Mouse (Mus musculus) ES-E14 (cell line): ENCODE measurements around the gene 1110051M20Rik. TPM values are rescaled to one million over a fixed set of nuclear protein-coding genes. Genes with fewer than 3 reads are reported as not detected.

ENCODE experiments used
- DNase-seq: peaks from one replicate; pipeline ENCODE4 v3.0.0-alpha.2; 2013; ENCODE audit warnings: low read depth, low spot score
- H3K27ac ChIP-seq: 2 replicates; pipeline ENCODE4 v1.5.1; 2012; ENCODE audit warnings: low read depth, mild to moderate bottlenecking, low read length, moderate library complexity, mixed read lengths; ENCODE audit not compliant: poor library complexity, insufficient read depth, severe bottlenecking
- H3K36me3 ChIP-seq: 2 replicates; pipeline ENCODE4 v1.6.1; 2012; ENCODE audit warnings: mild to moderate bottlenecking, low read length, moderate library complexity, mixed read lengths; ENCODE audit not compliant: control insufficient read depth, poor library complexity, insufficient read depth, severe bottlenecking
- H3K4me1 ChIP-seq, 2 experiments: fragments of 150-350 bp in 1 of 2; sonication (generic) in 1 of 2; 2 replicates each; pipeline ENCODE4 v1.6.1; 2012; ENCODE audit warnings: low read length in 2 of 2, mild to moderate bottlenecking in 1 of 2, mixed read lengths in 1 of 2; ENCODE audit not compliant: control insufficient read depth in 2 of 2, insufficient read depth in 2 of 2, poor library complexity in 1 of 2
- H3K4me3 ChIP-seq, 2 experiments: fragments of 150-350 bp in 1 of 2; sonication (generic) in 1 of 2; 2 replicates each; pipeline ENCODE4 v1.5.1; 2012; ENCODE audit warnings: low read length in 2 of 2, low read depth in 1 of 2, mild to moderate bottlenecking in 1 of 2, mixed read lengths in 1 of 2; ENCODE audit not compliant: insufficient read depth in 1 of 2, poor library complexity in 1 of 2, severe bottlenecking in 1 of 2
- H3K9ac ChIP-seq: 2 replicates; pipeline ENCODE4 v1.6.1; 2012; ENCODE audit warnings: low read depth, mild to moderate bottlenecking, low read length, mixed read lengths; ENCODE audit not compliant: poor library complexity, insufficient read depth, severe bottlenecking
- H3K9me3 ChIP-seq: fragments of 150-350 bp; sonication (generic); 2 replicates; pipeline ENCODE4 v1.6.1; 2012; ENCODE audit warnings: low read depth, mild to moderate bottlenecking, low read length; ENCODE audit not compliant: control insufficient read depth, insufficient read depth
- CHD2 ChIP-seq: IDR thresholded peaks from 2 replicates; pipeline ENCODE4 v1.6.1; 2014; ENCODE audit warnings: mild to moderate bottlenecking, low read depth, low read length, inconsistent platforms
- HCFC1 ChIP-seq: IDR thresholded peaks from 2 replicates; pipeline ENCODE4 v1.6.1; 2012; ENCODE audit warnings: low read length, inconsistent platforms, borderline replicate concordance; ENCODE audit not compliant: insufficient read depth
- MAFK ChIP-seq: IDR thresholded peaks from 2 replicates; pipeline ENCODE4 v1.6.1; 2014; ENCODE audit warnings: mild to moderate bottlenecking, low read depth, low read length, inconsistent platforms; ENCODE audit not compliant: insufficient read depth
- ZC3H11A ChIP-seq: IDR thresholded peaks from 2 replicates; pipeline ENCODE4 v1.6.1; 2012; ENCODE audit warnings: low read depth, mild to moderate bottlenecking, inconsistent platforms, low read length, borderline replicate concordance
- ZNF384 ChIP-seq: IDR thresholded peaks from 2 replicates; pipeline ENCODE4 v1.6.1; 2012; ENCODE audit warnings: low read depth, low read length, inconsistent platforms
- in situ Hi-C, 2 experiments: fragments of 600-800 bp; cut with MboI; formaldehyde crosslinking; loops; one replicate each; pipeline ENCODE4 v1.15.1; 2025; ENCODE audit warnings: low sequenced_read_pairs in 2 of 2, inconsistent platforms in 1 of 2; ENCODE audit not compliant: unreplicated experiment in 2 of 2
- total RNA-seq: library from RNA; depleted of rRNA; stranded (reverse); fragments of 300-350 nt; gene quantifications from 2 replicates; pipeline ENCODE4 v1.2.3, GENCODE M21; 2012

Gene 1110051M20Rik
- total RNA-seq, 1 experiment = 12.4 TPM

DNA sequence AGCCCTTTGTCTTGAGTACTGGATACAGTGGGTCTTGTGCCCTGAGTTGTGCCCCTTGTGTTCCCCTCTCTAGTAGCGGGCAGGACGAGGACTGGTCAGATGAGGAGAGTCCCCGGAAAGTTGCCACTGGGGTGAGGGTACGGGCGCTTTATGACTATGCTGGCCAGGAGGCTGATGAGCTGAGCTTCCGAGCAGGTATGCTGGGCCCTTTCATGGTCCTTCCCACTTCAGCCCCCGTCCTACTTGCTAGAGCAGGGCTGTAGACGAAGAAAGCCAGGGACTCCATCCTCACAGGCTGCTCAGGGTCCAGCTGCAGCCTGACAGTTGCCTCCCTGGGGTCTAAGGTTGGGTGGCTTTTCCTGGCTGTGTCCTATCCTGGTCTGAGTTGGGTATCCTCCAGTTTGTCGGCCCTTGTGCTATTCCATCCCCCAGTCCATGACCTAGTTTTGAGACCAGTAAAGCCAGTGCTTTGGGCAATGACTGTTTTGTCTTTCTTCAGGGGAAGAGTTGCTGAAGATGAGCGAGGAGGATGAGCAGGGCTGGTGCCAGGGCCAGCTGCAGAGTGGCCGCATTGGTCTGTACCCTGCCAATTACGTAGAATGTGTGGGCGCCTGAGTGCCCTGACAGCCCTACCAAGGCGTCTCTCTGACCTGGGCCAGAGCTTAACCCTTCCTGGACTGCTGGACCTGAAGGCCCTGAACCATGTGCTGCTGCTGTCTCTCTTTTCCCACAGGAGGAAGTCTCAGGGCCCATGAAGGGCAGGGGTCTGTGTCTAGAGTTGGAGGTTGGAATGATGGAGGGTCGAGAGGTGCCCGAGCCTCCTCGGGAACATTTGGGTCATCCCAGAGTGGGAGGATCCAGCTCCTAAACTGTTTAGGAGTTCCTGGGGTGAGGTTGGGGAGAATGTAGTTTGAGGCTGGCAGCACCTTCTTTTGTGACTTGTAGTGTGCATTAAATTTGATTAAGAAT, 180.5 kb downstream of the 1110051M20Rik start:
- H3K27ac ChIP-seq = no peak overlapping the region
- TF ChIP-seq CHD2 = no peak
- no peak for TF ChIP-seq ZNF384
- no peak for TF ChIP-seq MAFK
- TF ChIP-seq ZC3H11A = no peak
- no peak for TF ChIP-seq HCFC1
- peak overlapping the region in 1 of 2 experiments; percentile 91; a peak in 2 of 4 replicates for H3K4me3 ChIP-seq
- in situ Hi-C loops = no loop called here
- DNase-seq = no peak
- H3K9ac ChIP-seq = peak overlapping the region; percentile 98; the same call in 1 of the 2 replicates
- H3K36me3 ChIP-seq = peaks cover 14% of the 10 kb centered on the region
- no peaks in the 10 kb centered on the region for H3K9me3 ChIP-seq
- peaks cover 0 to 7% of the 10 kb centered on the region in 2 experiments; a peak in 2 of 4 replicates for H3K4me1 ChIP-seq

DNA sequence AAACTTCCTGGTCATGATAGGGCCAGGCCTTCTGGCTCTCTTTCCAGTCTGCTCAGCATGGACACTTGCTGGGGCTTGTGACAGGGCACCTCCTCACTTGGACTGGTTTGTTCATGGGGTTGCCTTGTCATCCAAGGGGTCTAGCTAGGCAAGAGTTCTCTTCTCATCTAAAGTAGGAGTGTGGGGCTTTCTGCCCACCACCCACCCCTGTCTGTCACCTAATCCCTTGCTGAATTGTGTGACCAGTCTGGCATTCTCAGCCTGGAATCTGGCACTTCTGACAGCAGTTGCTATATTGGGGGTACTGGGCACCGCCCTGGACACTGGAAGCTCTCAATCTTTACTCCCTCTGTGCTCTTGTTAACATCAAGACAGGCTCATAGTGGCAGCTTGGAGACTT, 185.0 kb downstream of the 1110051M20Rik start:
- DNase-seq = no peak
- no peak for TF ChIP-seq ZNF384
- TF ChIP-seq HCFC1 = no peak
- no peak for TF ChIP-seq CHD2
- no peak for TF ChIP-seq MAFK
- TF ChIP-seq ZC3H11A = no peak
- in situ Hi-C loops = no loop called here
- Histone ChIP-seq H3K9ac (no peak overlapping the region), H3K9me3 (no peaks in the 10 kb centered on the region), H3K4me3 (no peak overlapping the region), H3K36me3 (no peaks in the 10 kb centered on the region; the same call in 1 of the 2 replicates), H3K4me1 (peaks cover 0 to 13% of the 10 kb centered on the region in 2 experiments; a peak in 2 of 4 replicates), H3K27ac (no peak overlapping the region)

DNA sequence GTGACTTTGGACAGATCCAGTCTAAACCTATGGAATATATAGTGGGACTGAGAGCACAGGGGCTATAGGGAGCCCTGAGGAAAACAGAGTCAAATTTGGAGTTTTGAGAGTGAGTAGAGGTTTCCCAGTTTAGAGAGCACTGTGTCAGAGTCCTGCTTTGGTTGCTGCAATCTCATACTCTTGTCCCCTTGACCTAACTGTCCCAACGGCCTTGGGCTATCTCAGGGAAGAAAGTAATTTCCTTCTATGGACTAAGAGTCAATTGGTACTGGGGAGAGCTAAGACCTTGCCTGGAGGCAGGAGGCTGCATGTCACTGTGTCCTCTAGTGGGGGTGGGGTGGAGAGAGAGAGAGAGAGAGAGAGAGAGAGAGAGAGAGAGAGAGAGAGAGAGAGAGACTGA, 185.7 kb downstream of the 1110051M20Rik start:
- no peak overlapping the region for H3K27ac ChIP-seq
- no peaks in the 10 kb centered on the region; the same call in 1 of the 2 replicates for H3K36me3 ChIP-seq
- no peak overlapping the region for H3K9ac ChIP-seq
- in situ Hi-C loops = no loop called here
- H3K4me3 ChIP-seq = no peak overlapping the region
- no peak for DNase-seq
- TF ChIP-seq ZC3H11A (no peak), ZNF384 (no peak), MAFK (no peak), CHD2 (no peak), HCFC1 (no peak)
- peaks cover 0 to 8% of the 10 kb centered on the region in 2 experiments; a peak in 2 of 4 replicates for H3K4me1 ChIP-seq
- no peaks in the 10 kb centered on the region for H3K9me3 ChIP-seq

DNA sequence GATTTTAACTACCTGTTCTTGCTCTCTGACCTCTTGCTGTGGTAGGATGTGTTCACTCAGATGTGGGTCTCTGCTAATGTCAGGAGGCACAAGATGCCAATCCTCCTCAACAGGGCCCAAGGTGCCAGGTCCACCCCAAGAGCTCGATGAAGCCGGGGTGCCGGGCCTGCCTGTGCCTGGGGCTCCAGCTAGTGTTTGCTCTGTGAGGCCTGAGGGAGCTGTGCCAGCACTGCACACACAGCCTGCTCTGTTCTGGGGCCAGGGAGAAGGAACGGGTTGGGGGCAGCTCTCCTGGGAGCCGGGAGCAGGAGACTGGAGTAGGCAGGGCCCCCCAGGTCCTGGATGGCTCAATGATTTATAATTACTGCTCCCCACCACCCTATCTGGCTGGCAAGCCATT, 186.4 kb downstream of the 1110051M20Rik start:
- H3K36me3 ChIP-seq = no peaks in the 10 kb centered on the region; the same call in 1 of the 2 replicates
- peaks cover 0 to 7% of the 10 kb centered on the region in 2 experiments; a peak in 2 of 4 replicates for H3K4me1 ChIP-seq
- H3K27ac ChIP-seq = no peak overlapping the region
- DNase-seq = no peak
- H3K4me3 ChIP-seq = peak overlapping the region in 1 of 2 experiments; percentile 95; a peak in 1 of 4 replicates
- no peaks in the 10 kb centered on the region for H3K9me3 ChIP-seq
- no peak for TF ChIP-seq MAFK
- in situ Hi-C loops = no loop called here
- H3K9ac ChIP-seq = no peak overlapping the region
